Mouse (Mus musculus) frontal cortex, postnatal 36 days (tissue): Measurements from ENCODE around the gene Mphosph10.

Experiments
- DNase-seq, 2 experiments: peaks; one replicate each; pipeline ENCODE4 v3.0.0; 2022; ENCODE audit warnings: low spot score in 2 of 2

Gene Mphosph10

DNA sequence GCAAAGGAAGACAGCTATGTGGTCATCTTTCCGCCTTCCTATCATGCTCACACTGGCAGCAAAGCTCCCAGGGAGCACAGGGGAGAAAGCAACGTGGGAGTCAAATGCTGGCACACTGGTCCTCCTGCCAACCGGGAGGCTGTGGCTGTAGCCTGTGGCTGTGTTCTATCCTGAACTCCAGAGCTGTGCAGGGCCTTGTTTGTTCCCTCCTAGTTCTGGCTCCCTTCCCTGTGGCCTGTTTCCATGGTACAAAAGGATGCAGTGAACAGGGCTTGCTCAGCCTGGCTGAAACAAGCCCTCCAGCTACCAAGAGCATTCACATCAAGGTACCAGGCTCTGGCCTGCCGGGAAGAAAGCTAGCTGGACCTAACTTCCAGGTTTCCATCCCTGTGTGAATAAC, 41.0 kb downstream of the Mphosph10 start:
- peak; percentile 49 to 70 for DNase-seq

GRCm38 (mm10) chr7:64349147-64349861, 42.8 kb downstream of the Mphosph10 start:
- peak; percentile 57 to 72 for DNase-seq

- DNase-seq: no peak
These were observed 44.3 kb downstream of the Mphosph10 start for GRCm38 (mm10) chr7:64347813-64348212.

GRCm38 (mm10) chr7:64332686-64333085, 59.4 kb downstream of the Mphosph10 start:
- no peak for DNase-seq

DNA sequence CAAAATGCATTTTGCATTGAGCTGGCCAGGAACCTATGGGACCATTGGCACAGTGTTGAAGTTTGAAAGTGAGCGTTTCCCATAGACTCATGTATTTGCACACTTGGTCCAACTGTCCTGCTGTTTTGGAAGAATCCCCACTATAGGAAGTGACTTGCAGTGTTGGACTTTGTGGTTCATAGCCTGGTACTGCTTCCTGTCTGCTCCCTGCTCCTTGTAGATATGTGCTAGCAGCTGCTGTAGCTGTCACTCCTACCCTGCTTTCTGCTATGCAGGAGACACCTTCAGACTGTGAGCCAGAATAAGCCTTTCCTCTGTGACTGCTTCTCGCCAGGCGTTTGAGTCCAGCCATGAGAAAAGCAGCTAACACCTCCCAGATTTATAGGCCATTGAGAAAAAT, 60.8 kb downstream of the Mphosph10 start:
- DNase-seq: no peak

DNA sequence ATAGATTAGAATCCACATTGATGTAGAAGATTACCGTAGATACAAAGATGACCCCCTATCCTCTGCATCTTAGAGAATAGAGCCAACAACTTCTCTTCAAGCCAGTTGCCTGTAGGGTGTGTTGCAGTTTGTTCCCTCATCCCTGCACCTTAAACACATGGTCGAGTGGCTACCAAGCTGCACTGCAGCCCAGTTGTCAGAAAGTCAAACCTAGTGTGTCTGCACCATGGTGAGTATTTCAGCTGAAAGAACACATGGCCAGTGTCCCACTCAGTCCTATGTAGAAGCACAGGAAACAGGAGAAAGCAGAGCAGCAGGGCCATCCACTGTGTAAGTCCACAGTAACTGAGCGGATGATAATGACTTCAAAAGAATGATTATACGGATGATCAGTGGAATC, 64.6 kb downstream of the Mphosph10 start:
- no peak for DNase-seq

GRCm38 (mm10) chr7:64326892-64327291, 65.2 kb downstream of the Mphosph10 start:
- peak; percentile 84 to 86 for DNase-seq
